Mouse (Mus musculus): ENCODE data around the gene Gm8947.

DNA sequence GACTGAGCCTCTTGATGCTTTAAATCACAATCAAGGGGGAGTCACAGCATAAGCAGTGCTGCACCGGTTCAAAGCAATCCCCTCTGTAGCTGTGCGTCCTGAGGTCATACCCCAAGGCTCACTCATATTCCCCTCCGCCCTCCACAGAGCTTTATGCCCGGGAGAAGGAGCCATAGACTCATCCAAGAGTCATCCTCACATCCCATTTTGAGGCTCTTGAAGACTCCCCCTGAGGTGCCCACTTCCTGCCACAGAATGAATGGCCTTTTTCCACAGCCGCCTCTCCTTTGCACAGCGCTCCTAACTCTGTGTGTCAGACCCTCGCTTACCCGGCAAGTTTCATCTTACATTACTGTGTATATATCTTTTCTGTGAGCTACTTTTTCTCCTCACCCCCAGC, 35.3 kb downstream of the Gm8947 start:
- TF ChIP-seq CTCF (IDR thresholded peaks at IDR 0.05; ENCODE audit: extremely low read depth, insufficient read depth, low read length) = no peak
- no peak for TF ChIP-seq POLR2A (IDR thresholded peaks at IDR 0.05; ENCODE audit: extremely low read depth, insufficient read depth, low read length)

Measured in cortical plate, adult 2 months (tissue).